Mouse (Mus musculus) cerebellum, postnatal 10 days (tissue): ENCODE results near the gene B3gnt6.

Experiments used
- DNase-seq, 2 experiments: peaks; one replicate each; pipeline ENCODE4 v3.0.0; 2021; ENCODE audit warnings: mixed read lengths in 2 of 2

Gene B3gnt6

DNA sequence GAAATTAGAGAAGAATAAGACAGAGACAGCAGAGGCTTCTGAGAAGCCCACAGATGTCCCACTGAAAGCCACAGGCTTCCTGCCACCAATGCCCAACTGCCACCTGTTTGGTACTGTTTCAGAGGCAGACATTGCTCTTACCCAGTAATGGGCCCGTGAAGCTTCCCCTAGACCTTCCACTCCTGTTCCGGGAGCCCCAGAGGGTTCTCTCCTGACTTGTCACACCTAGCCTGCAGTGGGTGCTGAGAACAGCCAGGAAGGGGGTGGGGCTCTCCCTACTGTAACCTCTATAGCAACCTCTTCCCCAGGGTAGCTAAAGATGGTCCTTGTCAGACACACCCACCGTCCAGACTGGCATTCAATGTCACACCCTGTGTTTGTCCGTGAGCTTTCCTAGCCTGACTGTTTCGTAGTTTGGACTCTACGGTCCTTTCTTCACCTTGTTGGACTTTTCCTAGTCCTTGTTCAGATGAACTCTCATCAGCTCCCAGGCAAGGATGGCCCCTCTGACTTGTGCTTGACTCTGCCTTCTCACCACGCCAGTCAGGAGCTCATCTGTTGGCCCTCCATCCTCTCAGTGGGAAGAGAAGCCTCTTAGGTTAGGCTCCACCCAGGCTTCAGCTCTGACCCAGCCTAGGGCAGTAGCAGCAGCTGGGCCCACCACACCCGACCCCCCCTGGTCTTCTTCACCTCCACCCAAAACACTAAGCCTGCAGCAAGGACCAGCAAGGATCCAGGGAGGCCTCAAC is 22.8 kb downstream of the B3gnt6 start:
- DNase-seq: no peak

DNA sequence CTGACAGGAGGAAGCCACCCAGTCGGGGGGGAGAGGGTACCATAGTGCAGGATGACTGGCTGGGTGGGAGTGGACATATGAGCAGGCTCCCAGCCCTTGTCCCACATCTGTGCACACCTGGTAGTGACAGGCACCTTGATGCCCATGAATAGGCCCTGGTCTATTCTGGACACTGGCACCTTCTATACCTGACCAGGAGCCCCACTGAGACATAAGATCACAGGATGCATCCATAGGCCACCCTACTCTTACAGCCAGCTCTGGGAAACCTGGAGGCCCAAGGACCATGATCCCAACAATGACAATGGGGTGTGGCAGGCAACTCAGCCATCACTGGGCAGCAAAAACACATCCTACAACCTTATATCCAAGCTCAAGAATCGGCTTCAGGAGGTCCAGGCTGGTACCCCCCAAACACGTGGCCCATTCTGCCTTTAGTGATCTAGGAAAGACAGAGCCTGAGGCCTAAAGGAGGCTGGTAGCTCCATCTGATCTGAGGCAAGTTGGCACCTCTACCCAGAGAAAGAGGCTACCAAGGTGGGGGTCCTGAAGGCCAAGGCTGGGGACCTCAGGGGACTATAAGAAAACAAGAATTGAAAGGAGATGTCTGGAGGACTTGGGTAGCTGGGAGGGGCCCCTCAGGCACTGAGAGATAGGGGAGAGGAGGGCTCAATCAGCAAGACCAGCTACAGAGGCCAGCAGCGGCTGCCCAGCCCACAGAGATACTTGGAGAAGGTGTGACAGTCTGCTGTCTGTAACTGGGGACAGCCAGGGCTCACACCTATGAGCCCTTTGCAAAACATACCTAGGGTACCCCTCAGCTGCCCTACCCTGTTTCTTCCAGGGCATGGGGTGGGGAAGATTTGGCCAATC is 24.2 kb downstream of the B3gnt6 start:
- no peak for DNase-seq

DNA sequence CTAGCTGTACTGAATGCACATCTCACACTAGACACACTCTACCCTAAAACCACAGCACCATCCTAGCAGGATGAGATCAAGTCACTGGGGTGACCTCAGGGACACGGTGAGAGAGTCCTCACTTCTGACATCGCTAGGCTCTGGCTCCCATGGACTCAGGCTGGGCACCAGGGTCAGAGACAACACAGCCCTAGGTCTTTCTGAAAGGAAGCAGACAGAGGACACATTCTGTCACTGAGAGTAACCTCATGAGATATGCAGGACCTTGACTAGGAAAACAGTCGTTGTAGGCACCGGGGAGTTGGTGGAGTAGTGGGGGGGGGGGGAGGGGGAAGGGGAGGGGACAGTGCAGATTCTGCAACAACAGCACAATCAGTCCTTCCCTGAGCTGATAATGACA is 25.9 kb downstream of the B3gnt6 start:
- DNase-seq: no peak

DNA sequence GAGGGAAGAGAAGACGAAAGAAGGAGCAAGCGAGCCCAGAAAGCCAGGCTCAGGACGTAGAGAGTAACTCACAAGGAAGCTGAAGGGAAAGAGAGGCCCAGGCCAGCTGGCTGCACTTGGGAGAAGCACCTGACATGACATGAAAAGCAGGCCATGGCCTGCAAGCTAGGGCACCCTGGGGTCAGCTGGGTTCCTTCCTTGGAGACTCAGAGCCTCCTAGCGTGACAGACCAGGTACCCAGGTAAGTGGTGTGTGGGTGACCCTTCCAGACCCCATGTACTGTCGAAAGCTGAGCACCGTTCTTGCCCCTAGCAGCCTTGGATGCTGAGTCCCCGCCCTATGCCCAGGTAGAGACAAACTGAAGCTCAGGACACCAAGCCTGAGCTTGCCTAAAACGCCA is 26.6 kb downstream of the B3gnt6 start:
- no peak for DNase-seq

- DNase-seq: no peak
Measured at GRCm38 (mm10) chr7:98171141-98172073, 27.9 kb downstream of the B3gnt6 start.

GRCm38 (mm10) chr7:98164999-98165528 is 34.2 kb downstream of the B3gnt6 start:
- DNase-seq: peak in 1 of 2 experiments; percentile 52

GRCm38 (mm10) chr7:98164382-98164998 is 34.8 kb downstream of the B3gnt6 start:
- no peak for DNase-seq

- DNase-seq: peak in 1 of 2 experiments; percentile 21
Measured at GRCm38 (mm10) chr7:98163700-98164099, 35.6 kb downstream of the B3gnt6 start.

DNA sequence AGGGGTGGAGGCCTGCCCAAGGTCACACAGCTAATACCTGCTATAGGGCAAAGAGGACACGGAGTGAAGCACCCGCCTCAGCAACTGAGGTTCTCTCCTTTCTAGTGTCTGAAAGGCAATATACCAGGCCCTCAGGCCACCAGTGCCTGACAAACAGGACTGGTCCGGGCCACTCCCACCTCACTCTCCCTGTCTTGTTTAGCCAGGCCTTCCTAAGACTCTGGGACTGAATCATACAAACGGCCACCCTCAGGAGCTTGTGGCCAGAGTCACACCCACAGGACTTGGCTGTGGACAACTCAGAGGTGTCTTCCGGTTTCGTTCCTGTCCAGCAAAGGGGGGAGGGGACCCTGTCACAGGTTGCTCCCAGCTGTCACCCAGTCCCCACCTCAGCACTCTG is 37.0 kb downstream of the B3gnt6 start:
- no peak for DNase-seq

GRCm38 (mm10) chr7:98160041-98160740 is 39.1 kb downstream of the B3gnt6 start:
- peak; percentile 57 to 60 for DNase-seq

DNA sequence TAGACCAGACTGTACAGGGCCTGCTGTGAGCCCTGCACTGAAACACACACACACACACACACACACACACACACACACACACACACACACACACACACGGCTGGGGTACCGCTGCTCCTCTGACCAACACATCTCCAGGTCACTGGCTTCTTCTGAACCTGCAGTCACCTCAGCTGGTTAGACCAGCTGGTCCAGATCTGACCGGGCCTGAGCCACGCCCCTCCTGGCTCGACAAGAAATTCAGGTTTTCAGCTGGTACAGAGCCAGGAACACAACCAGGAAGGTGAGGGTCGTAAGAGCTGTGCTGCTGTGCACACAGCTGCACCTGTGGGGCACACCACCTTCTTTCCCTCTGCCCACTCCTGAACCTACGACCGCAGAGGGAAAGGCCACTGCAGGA is 40.8 kb downstream of the B3gnt6 start:
- no peak for DNase-seq

DNA sequence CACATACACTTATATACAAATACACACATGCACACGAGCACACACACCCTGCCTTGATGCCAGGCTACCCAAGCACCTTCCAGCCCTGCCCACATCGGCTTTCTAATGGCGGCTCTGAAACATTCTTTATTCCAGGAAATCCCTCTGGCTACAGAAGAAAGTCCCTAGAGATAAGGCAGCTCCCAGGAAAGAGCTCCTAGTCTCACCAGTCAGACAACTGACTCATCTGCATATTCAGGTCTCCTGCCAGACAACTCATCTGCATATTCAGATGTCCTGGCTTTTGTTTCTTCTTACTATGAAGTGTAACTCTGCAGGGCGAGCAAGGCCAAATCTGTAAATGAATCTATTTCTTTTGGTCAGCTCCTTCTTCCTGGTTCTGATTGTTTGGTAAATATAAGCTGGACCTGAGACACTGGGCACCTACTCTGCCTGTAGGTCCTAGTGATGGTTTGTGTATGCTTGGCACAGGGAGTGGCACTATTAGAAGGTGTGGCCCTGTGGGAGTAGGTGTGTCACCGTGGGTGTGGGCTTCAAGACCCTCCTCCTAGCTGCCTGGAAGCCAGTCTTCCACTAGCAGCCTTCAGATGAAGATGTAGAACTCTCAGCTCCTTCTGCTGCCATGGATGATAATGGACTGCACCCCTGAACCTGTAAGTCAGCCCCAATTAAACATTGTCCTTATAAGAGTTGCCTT is 41.5 kb downstream of the B3gnt6 start:
- DNase-seq: no peak

DNA sequence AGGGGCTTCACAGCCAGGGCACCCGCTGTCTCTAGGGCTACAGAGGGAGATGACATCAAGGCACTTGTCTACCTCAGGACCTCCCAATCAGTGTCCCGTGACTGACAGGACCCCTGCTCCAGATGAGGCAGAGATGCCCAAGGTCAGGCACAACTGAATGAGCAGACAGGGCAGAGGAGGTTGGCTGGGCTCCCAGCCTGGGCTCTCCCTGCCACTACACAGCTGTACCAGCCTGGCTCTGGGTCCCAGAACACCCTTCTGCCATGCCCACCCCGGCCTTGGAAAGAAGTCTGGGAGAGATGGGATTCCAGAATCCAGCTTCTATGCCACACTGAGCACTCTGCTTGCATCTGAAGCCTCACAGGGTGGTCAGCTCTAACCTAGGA is 43.0 kb downstream of the B3gnt6 start:
- no peak for DNase-seq

DNA sequence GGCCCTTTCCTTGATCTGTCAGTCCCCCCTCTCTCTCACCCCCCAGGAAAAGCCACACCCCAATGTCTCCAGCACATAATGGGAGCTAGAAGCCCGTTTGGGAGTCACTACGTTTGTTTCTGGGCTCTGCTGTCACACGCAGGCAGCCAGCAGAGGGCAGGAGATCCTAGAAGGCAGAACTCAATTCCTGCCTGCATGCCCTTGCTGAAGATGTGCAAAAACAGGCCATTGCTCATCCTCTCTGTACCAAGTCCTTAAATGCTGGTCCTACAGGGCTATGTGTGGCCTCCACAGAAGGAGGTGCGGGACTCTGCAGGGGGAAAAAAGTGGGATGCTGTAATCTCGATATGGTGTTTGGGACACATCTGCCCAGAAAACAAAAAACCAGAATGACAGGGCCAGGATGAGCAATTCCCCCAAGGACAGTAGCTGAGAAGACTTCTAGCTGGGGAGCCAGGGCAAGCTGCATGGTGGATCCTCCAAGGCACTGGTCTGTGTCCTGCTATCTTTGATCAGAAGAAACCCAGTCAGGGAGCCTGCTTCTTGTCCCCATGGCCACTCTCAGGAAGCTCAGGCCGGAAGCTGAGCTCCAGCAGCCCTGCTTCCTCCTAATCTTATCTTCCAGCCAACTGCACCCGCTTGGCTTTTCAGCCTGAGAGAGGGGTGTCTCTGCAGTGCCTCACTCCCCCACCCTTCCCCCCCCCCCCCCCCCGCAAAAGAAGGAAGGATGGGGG is 43.6 kb downstream of the B3gnt6 start:
- peak; percentile 87 for DNase-seq

DNA sequence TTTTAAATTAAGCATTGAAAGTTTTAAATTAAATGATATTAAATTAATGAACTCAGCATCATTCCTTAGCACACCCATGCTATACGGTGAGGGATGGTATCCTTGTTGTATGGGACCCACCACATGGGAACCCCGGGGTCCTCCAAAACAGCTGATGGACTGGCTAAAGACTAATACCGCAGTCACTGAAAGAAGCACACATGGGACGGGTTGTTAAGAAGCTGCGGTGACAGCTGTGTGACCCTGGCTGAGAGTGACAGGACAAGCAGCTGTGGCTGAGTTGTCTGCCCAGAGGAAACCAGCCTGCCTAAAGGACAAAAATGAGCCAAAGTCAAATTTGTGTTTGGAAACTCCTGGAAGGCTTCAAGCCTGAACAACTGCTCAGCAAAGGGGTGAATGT is 45.4 kb downstream of the B3gnt6 start:
- no peak for DNase-seq

DNA sequence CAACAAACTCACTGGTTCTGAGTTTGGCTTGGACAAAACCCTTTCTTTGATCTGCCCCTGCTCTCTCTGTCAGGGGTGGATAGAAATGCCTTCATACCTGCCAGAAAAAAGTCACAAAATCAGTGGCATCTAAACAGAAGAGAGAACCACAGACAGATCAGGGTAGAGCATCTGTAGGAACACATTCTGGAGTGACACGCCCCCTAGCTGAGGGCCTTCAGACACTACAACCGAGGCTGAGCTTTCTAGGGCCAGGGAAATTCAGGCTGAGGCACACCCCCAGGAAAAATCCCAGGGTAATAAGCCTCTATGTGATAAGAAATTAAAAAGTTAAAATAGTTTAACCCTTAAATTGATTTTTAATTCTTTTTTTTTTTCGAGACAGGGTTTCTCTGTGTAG is 45.9 kb downstream of the B3gnt6 start:
- DNase-seq: no peak

- peak in 1 of 2 experiments; percentile 51 for DNase-seq
Measured at GRCm38 (mm10) chr7:98152400-98152799, 46.9 kb downstream of the B3gnt6 start.

DNA sequence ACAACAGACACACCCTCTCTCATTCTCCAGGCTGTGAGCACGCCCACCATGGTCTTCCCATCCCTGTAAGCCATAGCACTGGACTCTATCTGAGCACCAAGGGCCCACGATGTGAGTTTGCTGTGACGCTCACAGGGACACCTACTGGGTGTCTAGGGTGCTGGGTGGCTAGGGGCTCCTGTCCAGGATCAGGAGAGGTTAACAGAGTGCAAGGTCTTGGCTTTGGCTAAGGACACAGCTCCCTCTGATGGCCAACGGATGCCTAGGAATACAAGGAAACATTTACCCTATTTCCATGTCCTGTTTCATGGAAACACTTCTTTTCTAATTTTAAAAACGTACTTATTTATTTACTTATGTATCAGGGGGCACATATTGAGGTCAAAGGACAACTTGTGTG is 48.8 kb downstream of the B3gnt6 start:
- DNase-seq: no peak

- no peak for DNase-seq
Measured at GRCm38 (mm10) chr7:98149802-98150201, 49.5 kb downstream of the B3gnt6 start.

DNA sequence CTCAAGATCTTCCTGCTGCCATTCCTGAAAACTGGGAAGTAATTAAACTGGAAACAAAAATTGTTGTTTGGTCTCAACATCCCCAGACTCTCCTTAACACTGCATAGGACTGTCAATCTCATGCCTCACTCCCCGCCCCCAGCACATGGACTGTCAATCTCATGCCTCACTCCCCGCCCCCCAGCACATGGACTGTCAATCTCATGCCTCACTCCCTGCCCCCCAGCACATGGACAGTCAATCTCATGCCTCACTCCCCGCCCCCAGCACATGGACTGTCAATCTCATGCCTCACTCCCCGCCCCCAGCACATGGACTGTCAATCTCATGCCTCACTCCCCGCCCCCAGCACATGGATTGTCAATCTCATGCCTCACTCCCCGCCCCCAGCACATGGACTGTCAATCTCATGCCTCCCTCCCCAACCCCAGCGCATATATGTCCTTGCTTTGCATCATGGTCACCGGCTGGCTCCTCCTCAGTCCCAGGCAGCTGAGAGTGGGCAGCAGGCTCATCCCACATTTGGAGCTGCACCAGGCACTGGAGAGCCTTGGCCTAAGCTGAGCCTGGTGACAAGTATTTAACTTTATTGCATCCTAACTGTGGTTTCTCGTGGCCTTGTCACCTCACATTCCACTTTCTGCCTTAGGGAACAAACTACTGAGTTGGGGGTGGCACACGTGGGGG is 50.4 kb downstream of the B3gnt6 start:
- DNase-seq: no peak
